ENCODE assay signal across 9 mouse cellular contexts in the genomic region with DNA sequence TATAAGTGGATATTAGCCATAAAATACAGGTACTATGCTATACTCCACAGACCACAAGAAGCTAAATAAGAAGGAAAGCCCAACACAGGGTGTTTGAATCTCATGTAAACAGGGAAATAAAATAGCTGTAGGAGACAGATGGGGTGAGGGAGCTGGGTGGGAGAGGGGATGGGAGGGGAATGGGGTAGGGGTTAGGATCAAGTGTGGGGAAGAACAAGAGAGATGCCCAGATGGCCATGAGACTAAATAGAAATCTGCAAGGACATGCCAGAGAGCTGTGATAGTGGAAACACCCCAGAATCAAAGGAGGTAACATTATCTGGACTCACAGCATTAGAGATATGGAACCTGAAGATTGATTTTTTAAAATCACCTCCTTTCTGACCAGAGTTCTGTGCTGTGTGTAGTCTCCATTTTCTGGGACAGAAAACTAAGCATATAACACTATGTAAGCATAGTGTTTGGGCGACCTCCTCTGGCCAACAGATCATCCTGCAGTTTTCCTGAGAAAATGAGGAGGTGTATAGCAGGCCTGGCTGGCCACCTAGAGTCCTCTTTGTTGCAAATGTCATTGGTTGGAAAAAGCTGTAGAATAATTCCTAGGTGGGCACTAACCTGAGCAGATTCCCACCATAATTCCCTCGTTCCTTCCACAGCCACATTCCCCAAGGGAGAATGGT. TPM values are rescaled to one million over a fixed set of nuclear protein-coding genes. Genes with fewer than 3 reads are reported as not detected.
DNase-seq lines count a peak whose midpoint lies in the region; ATAC-seq and TF ChIP-seq lines count a peak whose summit lies in the region.
"Had no signal": no experiment of that assay in that cellular context is flagged by ENCODE, and none has a peak within 500 bp of the region (broad histone marks: within the 10 kb centered on the region; RNA-seq: fewer than 3 reads in every experiment).

No protein-coding gene starts in this region.

- TF ChIP-seq CTCF in left cerebral cortex, adult 2 months (IDR thresholded peaks at IDR 0.05) = peak; percentile 85
- TF ChIP-seq CTCF in brain, embryonic 14.5 days (IDR thresholded peaks at IDR 0.05; ENCODE audit: borderline replicate concordance, extremely low read depth, insufficient read depth, insufficient read length) = peak; percentile 79

- no peak for TF ChIP-seq POLR2A in brain, embryonic 14.5 days (IDR thresholded peaks at IDR 0.05; ENCODE audit: borderline replicate concordance, extremely low read depth, insufficient read depth, insufficient read length, poor library complexity, severe bottlenecking)

- DNase-seq in left cerebral cortex, adult 2 months (ENCODE audit: extremely low spot score in 1 of 2, low spot score in 2 of 2) = peak; percentile 26 to 33
- DNase-seq in left cerebral cortex, adult 11 months (ENCODE audit: low spot score) = no peak
- DNase-seq in brain, embryonic 14.5 days (ENCODE audit: low read depth) = peak; percentile 83
- peak; percentile 57 for DNase-seq in forebrain, embryonic 11.5 days (ENCODE audit: low spot score)
- DNase-seq in hindbrain, embryonic 14.5 days (ENCODE audit: low spot score) = peak; percentile 76
- DNase-seq in left cerebral cortex, postnatal 10 days (ENCODE audit: extremely low spot score in 1 of 2, low spot score in 2 of 2) = peak; percentile 49 to 51
- DNase-seq in skeletal muscle tissue, adult 2 months (ENCODE audit: low read depth, low spot score) = peak; percentile 16

- intact Hi-C loops in left cerebral cortex, adult 2 months (cut with DNase I) = no loop called here
- intact Hi-C loops in left cerebral cortex, postnatal 10 days (cut with DNase I) = no loop called here

- H3K9ac ChIP-seq in forebrain, embryonic 11.5 days (ENCODE audit: low read length) = no peak overlapping the region
- H3K9ac ChIP-seq in hindbrain, embryonic 14.5 days = no peak overlapping the region

- H3K4me2 ChIP-seq in forebrain, embryonic 11.5 days (ENCODE audit: low read depth, low read length, severe bottlenecking) = no peak overlapping the region
- H3K4me2 ChIP-seq in hindbrain, embryonic 14.5 days (replicated peaks) = no peak overlapping the region

- no peaks in the 10 kb centered on the region for H3K36me3 ChIP-seq in forebrain, embryonic 11.5 days (ENCODE audit: control insufficient read depth, insufficient read depth, low read length)
- H3K36me3 ChIP-seq in hindbrain, embryonic 14.5 days (replicated peaks; ENCODE audit: control insufficient read depth, insufficient read depth) = no peaks in the 10 kb centered on the region

- H3K27ac ChIP-seq in left cerebral cortex, adult 2 months = no peak overlapping the region
- no peak overlapping the region for H3K27ac ChIP-seq in forebrain, embryonic 11.5 days (ENCODE audit: low read depth, low read length)
- no peak overlapping the region for H3K27ac ChIP-seq in hindbrain, embryonic 14.5 days
- H3K27ac ChIP-seq: macrophage had no signal

- 22% methylated on average over 2 of the region's 2 CpGs for WGBS in forebrain, embryonic 11.5 days
- 19% methylated on average over 2 of the region's 2 CpGs for WGBS in hindbrain, embryonic 14.5 days

- H3K4me3 ChIP-seq in left cerebral cortex, adult 2 months = no peak overlapping the region
- no peak overlapping the region for H3K4me3 ChIP-seq in forebrain, embryonic 11.5 days (ENCODE audit: low read depth, low read length)
- no peak overlapping the region for H3K4me3 ChIP-seq in hindbrain, embryonic 14.5 days (replicated peaks; ENCODE audit: low read length)

- peak; percentile 61; the same call in 1 of the 2 replicates for ATAC-seq in forebrain, embryonic 11.5 days (replicated peaks; ENCODE audit: low FRiP score)
- ATAC-seq in hindbrain, embryonic 14.5 days (ENCODE audit: low FRiP score) = peak; percentile 89
- ATAC-seq in megakaryocyte progenitor cell, adult 5-6 weeks (replicated peaks; ENCODE audit: poor library complexity) = peak; percentile 84

- no peaks in the 10 kb centered on the region for H3K9me3 ChIP-seq in forebrain, embryonic 11.5 days (ENCODE audit: control insufficient read depth, low read length)
- H3K9me3 ChIP-seq in hindbrain, embryonic 14.5 days (ENCODE audit: control insufficient read depth, low read length) = no peaks in the 10 kb centered on the region

- H3K27me3 ChIP-seq in forebrain, embryonic 11.5 days (ENCODE audit: control insufficient read depth, insufficient read depth, low read length) = no peaks in the 10 kb centered on the region
- no peaks in the 10 kb centered on the region for H3K27me3 ChIP-seq in hindbrain, embryonic 14.5 days (ENCODE audit: control insufficient read depth, insufficient read depth, low read length)

- H3K4me1 ChIP-seq in forebrain, embryonic 11.5 days (replicated peaks; ENCODE audit: control insufficient read depth, insufficient read depth, low read length) = no peaks in the 10 kb centered on the region
- no peaks in the 10 kb centered on the region for H3K4me1 ChIP-seq in hindbrain, embryonic 14.5 days (replicated peaks; ENCODE audit: control insufficient read depth, insufficient read depth, low read length)

RNA-seq across cellular contexts. Expression of a gene that starts 34.0 kb away (rescaled TPM):
- total RNA-seq in left cerebral cortex, adult 2 months (2021) = 10 to 100 TPM; 15.3 to 16.0 TPM
- 13.2 and 16.7 TPM in 2 replicates for polyA plus RNA-seq in brain, embryonic 14.5 days (2012; rRNA removed)
- 11.9 and 14.3 TPM in 2 replicates for polyA plus RNA-seq in forebrain, embryonic 11.5 days (2014; fragmentation: Nextera tagmentation; extraction: Ambion mirVana)
- 20.0 and 20.7 TPM in 2 replicates for polyA plus RNA-seq in hindbrain, embryonic 14.5 days (2014; fragmentation: Nextera tagmentation; extraction: Ambion mirVana)
- 10 to 100 TPM; 12.1 to 12.6 TPM for total RNA-seq in left cerebral cortex, postnatal 10 days (2021)
- total RNA-seq in megakaryocyte progenitor cell, adult 5-6 weeks (2015) = 6.4 and 8.2 TPM in 2 replicates
- total RNA-seq in megakaryocyte progenitor cell, adult 5-6 weeks (2017) = 10.0 and 13.6 TPM in 2 replicates

RNA-seq across cellular contexts. Expression of a gene that starts 37.1 kb away (rescaled TPM):
- total RNA-seq in left cerebral cortex, adult 2 months (2021) = 10 to 100 TPM; 28.7 to 29.7 TPM
- polyA plus RNA-seq in brain, embryonic 14.5 days (2012; rRNA removed) = 38.6 and 42.9 TPM in 2 replicates
- polyA plus RNA-seq in forebrain, embryonic 11.5 days (2014; fragmentation: Nextera tagmentation; extraction: Ambion mirVana) = 65.0 and 67.5 TPM in 2 replicates
- polyA plus RNA-seq in hindbrain, embryonic 14.5 days (2014; fragmentation: Nextera tagmentation; extraction: Ambion mirVana) = 83.0 and 91.1 TPM in 2 replicates
- total RNA-seq in left cerebral cortex, postnatal 10 days (2021) = 10 to 100 TPM; 27.0 to 27.2 TPM
- 47.1 and 48.9 TPM in 2 replicates for total RNA-seq in megakaryocyte progenitor cell, adult 5-6 weeks (2015)
- 62.8 and 69.4 TPM in 2 replicates for total RNA-seq in megakaryocyte progenitor cell, adult 5-6 weeks (2017)
